Mouse (Mus musculus) neural tube, embryonic 10.5 days (tissue): Measurements from ENCODE around the gene Bex2.
"Not testable (repeated sequence)": the region's sequence is repeated elsewhere in the genome, so short reads cannot be mapped to it uniquely, and the experiment has no call there.

Experiments used
- DNase-seq: peaks from one replicate; pipeline ENCODE4 v3.0.0-alpha.2; 2017; ENCODE audit warnings: low spot score; ENCODE audit errors: extremely low spot score

Bex2 gene

GRCm38 (mm10) chrX:136068020-136068419 is at the start of gene Bex2:
TSS of gene Bex2 (minus strand) at chrX:136068236.
- DNase-seq, result not testable (repeated sequence)

- DNase-seq, result peak; percentile 67
Measured at GRCm38 (mm10) chrX:136115419-136115961, 47.5 kb upstream of the Bex2 start.

- no peak for DNase-seq
Measured at GRCm38 (mm10) chrX:136115015-136115414, 47.0 kb upstream of the Bex2 start.

GRCm38 (mm10) chrX:136107942-136108341 is 39.9 kb upstream of the Bex2 start:
- peak; percentile 19 for DNase-seq

- DNase-seq, result no peak
Measured at GRCm38 (mm10) chrX:136104724-136105088, 36.7 kb upstream of the Bex2 start.

- no peak for DNase-seq
Measured at GRCm38 (mm10) chrX:136104046-136104723, 36.1 kb upstream of the Bex2 start.

GRCm38 (mm10) chrX:136094421-136094820 is 26.4 kb upstream of the Bex2 start:
- no peak for DNase-seq

- DNase-seq, result no peak
Measured at GRCm38 (mm10) chrX:136092497-136093279, 24.7 kb upstream of the Bex2 start.

GRCm38 (mm10) chrX:136085155-136085554 is 17.1 kb upstream of the Bex2 start, which contains the start of gene Nxf3:
TSS of gene Nxf3 (minus strand) at chrX:136085255.
- DNase-seq, result no peak

- DNase-seq, result peak; percentile 31
Measured at GRCm38 (mm10) chrX:136067201-136067991, 640 bp downstream of the Bex2 start.

GRCm38 (mm10) chrX:136060698-136061097 is 7.3 kb downstream of the Bex2 start:
- DNase-seq, result no peak

GRCm38 (mm10) chrX:136051219-136051618 is 16.8 kb downstream of the Bex2 start:
- no peak for DNase-seq

GRCm38 (mm10) chrX:136047528-136047927 is 20.5 kb downstream of the Bex2 start:
- peak; percentile 44 for DNase-seq

- no peak for DNase-seq
Measured at GRCm38 (mm10) chrX:136043726-136044125, 24.3 kb downstream of the Bex2 start.

GRCm38 (mm10) chrX:136032799-136033763 is 35.0 kb downstream of the Bex2 start, which contains the start of gene Arxes1:
TSS of gene Arxes1 (plus strand) at chrX:136033367.
- peak; percentile 28 for DNase-seq

- DNase-seq, result no peak
Measured at GRCm38 (mm10) chrX:136030331-136030730, 37.7 kb downstream of the Bex2 start.
